Mouse (Mus musculus) forebrain, embryonic 16.5 days (tissue): ENCODE data around the gene Tprn. TPM values are rescaled to one million over a fixed set of nuclear protein-coding genes. Genes with fewer than 3 reads are reported as not detected.
A peak's percentile ranks its signal among the peaks of the same experiment; 100 is the strongest.

ENCODE experiments used
- ATAC-seq: fragments of 200-750 bp; cut with Nextera tagmentation; 2 replicates; pipeline ENCODE4 v1.8.0; 2017; ENCODE audit warnings: mild to moderate bottlenecking, moderate library complexity
- H3K27ac ChIP-seq: fragments of 300-500 bp; sonication (generic); 2 replicates; pipeline ENCODE4 v1.5.1; 2014; ENCODE audit warnings: low read length, control low read depth
- H3K27me3 ChIP-seq: fragments of 300-500 bp; sonication (generic); replicated peaks from 2 replicates; pipeline ENCODE4 v1.6.1; 2014; ENCODE audit warnings: low read length; ENCODE audit not compliant: control insufficient read depth, insufficient read depth
- H3K36me3 ChIP-seq: fragments of 300-500 bp; sonication (generic); 2 replicates; pipeline ENCODE4 v1.6.1; 2014; ENCODE audit not compliant: control insufficient read depth, insufficient read depth
- H3K4me1 ChIP-seq: fragments of 300-500 bp; sonication (generic); replicated peaks from 2 replicates; pipeline ENCODE4 v1.6.1; 2014; ENCODE audit warnings: low read length; ENCODE audit not compliant: control insufficient read depth, insufficient read depth
- H3K4me2 ChIP-seq: fragments of 300-500 bp; sonication (generic); 2 replicates; pipeline ENCODE4 v1.6.1; 2014; ENCODE audit warnings: mild to moderate bottlenecking, low read length, control low read depth
- H3K4me3 ChIP-seq: fragments of 300-500 bp; sonication (generic); replicated peaks from 2 replicates; pipeline ENCODE4 v1.5.1; 2014; ENCODE audit warnings: mild to moderate bottlenecking, low read length, control low read depth
- H3K9ac ChIP-seq: fragments of 300-500 bp; sonication (generic); replicated peaks from 2 replicates; pipeline ENCODE4 v1.6.1; 2014; ENCODE audit warnings: low read depth, low read length, control low read depth
- H3K9me3 ChIP-seq: fragments of 300-500 bp; sonication (generic); 2 replicates; pipeline ENCODE4 v1.6.1; 2016; ENCODE audit warnings: low read length; ENCODE audit not compliant: control insufficient read depth
- WGBS: fragments of 180-500 bp; shearing (Covaris S2); extraction: QIAGEN DNeasy Blood & Tissue Kit; methylation state at CpG from one replicate; pipeline ENCODE4 v1.1.7; 2014; 5-methylcytosine and 5-hydroxymethylcytosine counted together
- polyA plus RNA-seq: library from polyadenylated mRNA; unstranded; fragments of >200 nt; fragmentation: Nextera tagmentation; extraction: Ambion mirVana; gene quantifications from 2 replicates; pipeline ENCODE4 v1.2.1, GENCODE M21; 2015

Gene Tprn
- polyA plus RNA-seq, 1 experiment from 2014 or later = 14.8 TPM

GRCm38 (mm10) chr2:25311491-25311891 is 49.1 kb downstream of the Tprn start:
- Histone ChIP-seq H3K4me1 (no peaks in the 10 kb centered on the region), H3K9me3 (no peaks in the 10 kb centered on the region), H3K27me3 (peaks cover 77% of the 10 kb centered on the region), H3K27ac (no peak overlapping the region), H3K36me3 (no peaks in the 10 kb centered on the region), H3K4me3 (no peak overlapping the region), H3K9ac (no peak overlapping the region), H3K4me2 (no peak overlapping the region)
- 11% methylated on average over 11 of the region's 11 CpGs for WGBS
- no peak for ATAC-seq

- WGBS = 5% methylated on average over 31 of the region's 31 CpGs
- no peaks in the 10 kb centered on the region for H3K36me3 ChIP-seq
- H3K9ac ChIP-seq = peak overlapping the region; percentile 75
- H3K4me1 ChIP-seq = peaks cover 10% of the 10 kb centered on the region
- H3K4me2 ChIP-seq = peak overlapping the region; percentile 64
- no peaks in the 10 kb centered on the region for H3K9me3 ChIP-seq
- peaks cover 39% of the 10 kb centered on the region for H3K27me3 ChIP-seq
- H3K27ac ChIP-seq = peak overlapping the region; percentile 84
- peak overlapping the region; percentile 69 for H3K4me3 ChIP-seq
- ATAC-seq = peak; percentile 57
Observed at GRCm38 (mm10) chr2:25318119-25318966, 55.9 kb downstream of the Tprn start.

- peaks cover 10% of the 10 kb centered on the region for H3K4me1 ChIP-seq
- no peaks in the 10 kb centered on the region for H3K36me3 ChIP-seq
- peak within 1 kb of the TSS; percentile 69 for H3K4me3 ChIP-seq
- peaks cover 32% of the 10 kb centered on the region for H3K27me3 ChIP-seq
- H3K4me2 ChIP-seq = peak within 1 kb of the TSS; percentile 64
- 10% methylated on average over 58 of the region's 58 CpGs for WGBS
- H3K9ac ChIP-seq = peak within 1 kb of the TSS; percentile 75
- peak; percentile 85 for ATAC-seq
- no peaks in the 10 kb centered on the region for H3K9me3 ChIP-seq
- H3K27ac ChIP-seq = peak within 1 kb of the TSS; percentile 84
Observed at GRCm38 (mm10) chr2:25318971-25319773, 56.8 kb downstream of the Tprn start, which contains the start of gene Grin1. Gene Grin1, minus strand, starts transcription at chr2:25319187.

Other genes starting within 250 kb of the Tprn start
- gene Nsmf, start 208.3 kb upstream of the Tprn start, polyA plus RNA-seq = 186 and 223 TPM in 2 replicates
- gene Entpd8, start 182.3 kb upstream of the Tprn start, polyA plus RNA-seq = not detected in 2 replicates
- gene Noxa1, start 167.5 kb upstream of the Tprn start, polyA plus RNA-seq = not detected in 2 replicates
- gene Nrarp, start 81.9 kb upstream of the Tprn start, polyA plus RNA-seq = 15.8 and 22.0 TPM in 2 replicates
- gene Tor4a, start 65.7 kb upstream of the Tprn start, polyA plus RNA-seq = 0.85 and 1.6 TPM in 2 replicates
- 91.7 and 101 TPM in 2 replicates for gene Nelfb, start 51.1 kb upstream of the Tprn start, polyA plus RNA-seq
- not detected in 2 replicates for gene Stpg3, start 48.0 kb upstream of the Tprn start, polyA plus RNA-seq
- gene Fam166a, start 43.9 kb upstream of the Tprn start, polyA plus RNA-seq = not detected in 2 replicates
- 394 TPM in 2 replicates for gene Tubb4b, start 37.9 kb upstream of the Tprn start, polyA plus RNA-seq
- gene Slc34a3, start 28.3 kb upstream of the Tprn start, polyA plus RNA-seq = not detected in 2 replicates
- not detected in 2 replicates for gene Rnf224, start 25.8 kb upstream of the Tprn start, polyA plus RNA-seq
- gene Rnf208, start 20.4 kb upstream of the Tprn start, polyA plus RNA-seq = 91.6 and 106 TPM in 2 replicates
- gene Cysrt1, start 20.2 kb upstream of the Tprn start, polyA plus RNA-seq = 0.33 TPM in 1 of 2 replicates, not detected in the other
- 5.8 and 9.0 TPM in 2 replicates for gene AL732309.1, start 15.8 kb upstream of the Tprn start, polyA plus RNA-seq
- gene Tmem203, start 7.2 kb upstream of the Tprn start, polyA plus RNA-seq = 16.0 and 16.2 TPM in 2 replicates
- 199 and 204 TPM in 2 replicates for gene Ssna1, start 9.8 kb downstream of the Tprn start, polyA plus RNA-seq
- gene Anapc2, start 9.9 kb downstream of the Tprn start, polyA plus RNA-seq = 150 and 159 TPM in 2 replicates
- gene Tmem210, start 25.5 kb downstream of the Tprn start, polyA plus RNA-seq = not detected in 2 replicates
- 0.21 TPM in 1 of 2 replicates, not detected in the other for gene Lrrc26, start 27.3 kb downstream of the Tprn start, polyA plus RNA-seq
- 19.0 and 29.4 TPM in 2 replicates for gene Grin1, start 56.6 kb downstream of the Tprn start, polyA plus RNA-seq
- gene Man1b1, start 69.7 kb downstream of the Tprn start, polyA plus RNA-seq = 50.6 and 54.6 TPM in 2 replicates
- gene Dpp7, start 93.7 kb downstream of the Tprn start, polyA plus RNA-seq = 21.5 and 26.9 TPM in 2 replicates
- 3.3 and 7.5 TPM in 2 replicates for gene Uap1l1, start 103.1 kb downstream of the Tprn start, polyA plus RNA-seq
- gene Sapcd2, start 109.7 kb downstream of the Tprn start, polyA plus RNA-seq = 23.8 and 29.9 TPM in 2 replicates
- gene Entpd2, start 133.3 kb downstream of the Tprn start, polyA plus RNA-seq = 5.2 and 6.2 TPM in 2 replicates
- gene Npdc1, start 136.7 kb downstream of the Tprn start, polyA plus RNA-seq = 384 and 515 TPM in 2 replicates
- gene Fut7, start 160.6 kb downstream of the Tprn start, polyA plus RNA-seq = 0.31 TPM in 1 of 2 replicates, not detected in the other
- 12.2 and 14.9 TPM in 2 replicates for gene Abca2, start 166.1 kb downstream of the Tprn start, polyA plus RNA-seq
- 2.4 and 4.6 TPM in 2 replicates for gene Clic3, start 194.2 kb downstream of the Tprn start, polyA plus RNA-seq
- gene Paxx, start 198.5 kb downstream of the Tprn start, polyA plus RNA-seq = 89.2 and 108 TPM in 2 replicates
- 212 and 217 TPM in 2 replicates for gene Ptgds, start 207.4 kb downstream of the Tprn start, polyA plus RNA-seq
- not detected in 2 replicates for gene Lcn12, start 231.3 kb downstream of the Tprn start, polyA plus RNA-seq
- 133 and 156 TPM in 2 replicates for gene Fbxw5, start 238.1 kb downstream of the Tprn start, polyA plus RNA-seq
- gene C8g, start 239.1 kb downstream of the Tprn start, polyA plus RNA-seq = 4.4 and 4.5 TPM in 2 replicates